Mouse (Mus musculus): ENCODE measurements around the gene Gm45021. TPM values are rescaled to one million over a fixed set of nuclear protein-coding genes. Genes with fewer than 3 reads are reported as not detected.

The Gm45021 gene
- total RNA-seq (2018; cell fraction: chromatin; rRNA removed), result not detected
- not detected for total RNA-seq (2018; cell fraction: cytosol; rRNA removed)
- not detected for total RNA-seq (2018; cell fraction: nucleus; rRNA removed)
- polyA plus RNA-seq (2018), result not detected in 3 replicates

DNA sequence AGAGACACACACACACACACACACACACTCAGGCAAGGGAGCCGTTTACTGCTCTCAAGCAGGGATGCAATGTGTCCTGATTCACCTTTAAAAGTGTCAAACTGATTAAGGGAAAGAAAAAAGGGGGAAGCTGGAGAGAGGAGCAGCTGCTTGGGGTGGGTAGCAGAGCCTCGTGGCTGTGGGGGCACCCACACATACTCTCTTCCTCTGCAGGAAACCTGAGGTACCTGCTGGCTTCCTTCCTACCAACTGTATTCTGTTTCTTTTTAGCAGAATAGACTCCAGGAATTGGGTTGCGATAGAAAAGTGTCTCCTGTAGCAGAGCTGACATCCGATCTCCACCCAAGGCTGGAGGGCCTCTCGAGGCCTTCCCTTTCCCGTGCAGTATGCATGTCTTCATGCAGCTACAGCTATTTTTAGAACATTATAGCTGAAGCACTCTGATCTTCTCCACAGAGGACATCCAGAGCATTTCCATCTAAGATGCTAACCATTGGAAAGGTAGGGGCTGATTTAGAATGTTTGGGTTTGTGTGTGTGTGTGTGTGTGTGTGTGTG is at the start of gene Gm45021:
Gm45021 (plus strand) TSS at position 417 of the 557 bp plus-strand sequence.
- Histone ChIP-seq H3K27ac (no peak within 1 kb of the TSS), H3K4me3 (ENCODE audit: inconsistent target) (no peak within 1 kb of the TSS), H3K36me3 (ENCODE audit: inconsistent target) (no peaks in the 10 kb centered on the region), H3K79me2 (ENCODE audit: inconsistent target) (peaks cover 2% of the 10 kb centered on the region; the same call in 1 of the 2 replicates)
- WGBS (ENCODE audit: missing documents), result 17% methylated on average over 6 of the region's 6 CpGs

DNA sequence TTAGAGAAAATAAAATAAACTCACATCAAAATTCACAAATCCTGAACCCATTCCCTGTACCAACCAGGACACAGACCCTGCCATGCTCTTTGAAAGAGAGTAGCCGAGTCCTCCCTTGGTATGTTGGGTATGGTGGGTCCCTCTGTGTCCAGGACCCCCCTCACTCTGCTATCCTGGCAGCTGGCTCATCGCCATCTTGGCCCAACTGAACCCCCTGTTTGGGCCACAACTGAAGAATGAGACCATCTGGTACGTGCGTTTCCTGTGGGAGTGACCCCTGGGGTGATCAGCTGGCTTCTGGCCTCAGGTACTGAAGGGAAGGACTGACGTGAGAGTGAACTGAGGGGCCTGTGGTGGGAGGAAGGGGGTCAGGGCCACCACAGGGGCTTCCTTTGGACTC is 49.5 kb upstream of the Gm45021 start:
- H3K79me2 ChIP-seq (ENCODE audit: inconsistent target), result no peaks in the 10 kb centered on the region
- no peak overlapping the region for H3K27ac ChIP-seq
- no peak overlapping the region for H3K4me3 ChIP-seq (ENCODE audit: inconsistent target)
- H3K36me3 ChIP-seq (ENCODE audit: inconsistent target), result no peaks in the 10 kb centered on the region
- WGBS (ENCODE audit: missing documents), result 81% methylated on average over 5 of the region's 5 CpGs

DNA sequence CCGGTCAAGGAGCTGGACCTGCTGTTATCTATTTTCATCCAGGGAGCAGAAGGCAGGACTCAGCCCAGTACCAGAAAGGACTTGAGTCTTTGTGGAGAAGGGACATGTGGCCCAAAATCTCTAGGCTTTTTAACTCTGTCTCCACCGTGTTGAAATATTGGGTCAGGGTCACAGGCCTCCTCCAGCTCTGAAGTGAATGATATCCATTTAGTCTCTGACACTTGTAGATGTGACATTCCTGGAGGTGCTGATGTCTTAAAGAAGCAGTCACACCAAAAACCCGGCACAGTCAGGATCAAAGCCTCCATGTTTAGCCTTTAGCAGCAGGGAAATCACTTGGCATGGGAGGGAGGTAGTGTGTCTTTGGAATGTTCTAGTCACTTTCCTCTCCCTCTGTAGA is 48.7 kb upstream of the Gm45021 start:
- Histone ChIP-seq H3K79me2 (ENCODE audit: inconsistent target) (no peaks in the 10 kb centered on the region), H3K4me3 (ENCODE audit: inconsistent target) (no peak overlapping the region), H3K27ac (no peak overlapping the region), H3K36me3 (ENCODE audit: inconsistent target) (no peaks in the 10 kb centered on the region)
- WGBS (ENCODE audit: missing documents), result 82% methylated on average over 3 of the region's 3 CpGs

DNA sequence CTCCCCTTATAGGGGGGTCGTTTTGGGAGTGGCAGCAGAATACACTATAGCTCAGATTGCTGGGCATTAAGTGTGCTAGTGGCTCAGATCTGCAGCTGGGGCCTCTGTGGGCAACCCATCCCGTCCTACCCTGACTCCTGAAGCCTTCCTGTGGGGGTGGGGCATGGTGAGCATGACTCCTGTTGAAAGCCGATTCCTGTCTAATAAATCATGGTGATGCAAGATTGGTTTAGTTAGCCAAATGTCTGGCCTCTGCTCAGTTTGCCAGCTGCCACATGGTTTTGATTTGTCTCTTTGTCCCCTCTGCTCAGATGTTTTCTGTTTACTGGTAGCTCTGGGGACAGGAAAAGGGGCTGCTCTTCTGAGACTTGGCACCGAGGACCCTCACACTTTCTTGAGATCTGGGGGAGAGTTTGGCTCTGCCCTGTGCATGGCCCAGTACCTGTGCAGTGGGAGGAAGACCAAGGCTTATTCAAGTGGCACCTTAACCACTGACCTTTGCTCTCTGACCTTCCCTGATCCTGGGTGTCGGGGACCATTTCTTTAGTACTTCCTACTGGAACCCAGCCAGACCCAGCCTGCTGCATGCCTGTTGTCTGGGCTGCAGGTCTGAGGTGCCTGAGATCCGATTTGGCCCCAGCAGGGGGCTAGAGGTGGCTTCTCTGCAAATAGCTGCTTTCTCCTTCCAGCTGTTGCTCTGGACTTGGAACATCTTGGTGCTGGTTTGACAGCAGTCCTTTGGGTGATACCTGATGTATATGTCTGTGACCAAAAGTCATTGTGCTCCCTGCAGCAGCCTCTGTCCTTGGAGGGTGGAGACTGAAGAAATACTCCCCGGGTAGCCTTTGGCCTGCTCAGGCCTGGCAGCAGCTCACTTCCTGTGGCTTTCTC is 47.6 kb upstream of the Gm45021 start:
- H3K36me3 ChIP-seq (ENCODE audit: inconsistent target), result no peaks in the 10 kb centered on the region
- no peak overlapping the region for H3K4me3 ChIP-seq (ENCODE audit: inconsistent target)
- no peak overlapping the region for H3K27ac ChIP-seq
- H3K79me2 ChIP-seq (ENCODE audit: inconsistent target), result no peaks in the 10 kb centered on the region
- WGBS (ENCODE audit: missing documents), result 17% methylated on average over 7 of the region's 7 CpGs

DNA sequence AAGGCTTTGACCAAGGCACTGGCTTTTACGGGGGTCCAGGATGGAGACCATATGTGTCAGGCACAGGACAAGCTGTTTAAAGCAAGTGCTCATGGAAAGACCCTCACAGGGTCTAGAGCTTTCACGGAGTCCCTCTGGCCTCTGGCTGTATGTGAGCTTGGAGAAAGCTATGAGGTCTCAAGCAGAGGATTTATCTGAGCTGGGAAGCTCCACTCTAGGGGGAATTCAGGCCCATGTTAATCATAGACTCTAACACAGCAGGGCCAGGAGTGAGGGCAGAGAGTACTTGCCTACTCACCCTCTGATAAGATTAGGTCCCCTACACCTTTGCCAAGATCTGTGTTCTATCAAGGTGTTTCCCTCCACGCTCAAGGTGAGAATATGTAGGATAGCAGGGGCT is 46.8 kb upstream of the Gm45021 start:
- H3K36me3 ChIP-seq (ENCODE audit: inconsistent target), result no peaks in the 10 kb centered on the region
- 90% methylated on average over 3 of the region's 3 CpGs for WGBS (ENCODE audit: missing documents)
- H3K4me3 ChIP-seq (ENCODE audit: inconsistent target), result no peak overlapping the region
- no peaks in the 10 kb centered on the region for H3K79me2 ChIP-seq (ENCODE audit: inconsistent target)
- H3K27ac ChIP-seq, result no peak overlapping the region

DNA sequence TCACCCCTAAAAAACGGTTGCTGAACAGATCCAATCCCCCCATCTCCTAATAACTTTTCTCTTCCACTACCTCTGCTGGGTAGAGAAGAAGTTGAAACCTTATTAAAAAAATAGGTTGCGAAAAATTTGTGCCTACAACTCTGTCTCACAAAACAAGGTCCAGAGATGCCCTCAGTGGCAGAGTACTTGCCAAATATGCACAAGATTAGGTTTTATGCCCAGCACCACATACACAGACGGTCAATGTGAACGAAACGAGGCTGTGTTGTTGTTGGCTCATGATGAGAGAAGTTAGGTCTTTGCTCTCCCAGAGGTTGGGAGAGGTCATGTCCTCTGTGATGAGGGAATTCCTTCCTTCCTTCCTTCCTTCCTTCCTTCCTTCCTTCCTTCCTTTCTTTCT is 44.2 kb upstream of the Gm45021 start:
- 92% methylated on average over 5 of the region's 5 CpGs for WGBS (ENCODE audit: missing documents)
- Histone ChIP-seq H3K79me2 (ENCODE audit: inconsistent target) (no peaks in the 10 kb centered on the region), H3K4me3 (ENCODE audit: inconsistent target) (no peak overlapping the region), H3K36me3 (ENCODE audit: inconsistent target) (no peaks in the 10 kb centered on the region), H3K27ac (no peak overlapping the region)

DNA sequence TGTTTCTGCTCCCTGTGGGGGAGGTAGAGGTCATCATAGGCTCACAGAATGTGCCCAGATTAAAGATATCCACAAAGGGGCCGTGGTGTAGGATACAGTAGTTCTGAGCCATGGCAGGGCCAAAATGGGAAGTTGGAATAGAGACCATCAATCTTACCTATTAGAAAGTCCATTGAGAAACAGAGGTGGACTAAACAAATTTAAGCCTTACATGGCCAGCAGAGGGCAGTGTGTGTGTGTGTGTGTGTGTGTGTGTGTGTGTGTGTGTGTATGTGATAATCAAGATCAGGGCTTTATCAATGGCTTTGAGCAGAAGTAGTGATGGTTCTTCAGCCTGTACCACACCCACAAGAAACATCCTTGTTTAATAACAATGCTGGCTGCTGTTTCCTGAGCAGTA is 43.1 kb upstream of the Gm45021 start:
- 0% methylated on average over 1 of the region's 1 CpGs for WGBS (ENCODE audit: missing documents)
- no peak overlapping the region for H3K27ac ChIP-seq
- no peaks in the 10 kb centered on the region for H3K79me2 ChIP-seq (ENCODE audit: inconsistent target)
- no peak overlapping the region for H3K4me3 ChIP-seq (ENCODE audit: inconsistent target)
- no peaks in the 10 kb centered on the region for H3K36me3 ChIP-seq (ENCODE audit: inconsistent target)

DNA sequence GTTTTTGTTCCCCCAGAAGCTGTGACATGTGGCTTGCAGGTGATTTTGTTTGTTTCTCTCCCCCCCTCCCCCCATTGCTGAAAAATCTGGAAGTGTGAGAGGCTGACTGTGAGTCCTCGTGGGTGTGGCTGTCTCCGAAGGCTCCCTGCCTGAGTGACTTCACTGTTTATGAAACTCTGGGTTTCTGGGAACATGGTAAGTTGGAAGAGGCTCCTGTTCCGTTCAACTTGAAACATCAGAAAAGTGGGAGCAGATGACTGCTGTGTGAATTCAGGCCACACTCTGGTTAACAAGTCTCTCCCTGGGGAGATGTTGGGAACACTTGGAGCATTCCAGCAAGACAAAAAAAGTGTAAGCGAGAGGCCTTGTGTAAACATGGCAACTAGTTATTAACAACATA is 42.6 kb upstream of the Gm45021 start:
- Histone ChIP-seq H3K36me3 (ENCODE audit: inconsistent target) (no peaks in the 10 kb centered on the region), H3K79me2 (ENCODE audit: inconsistent target) (no peaks in the 10 kb centered on the region), H3K4me3 (ENCODE audit: inconsistent target) (no peak overlapping the region), H3K27ac (no peak overlapping the region)
- 81% methylated on average over 4 of the region's 4 CpGs for WGBS (ENCODE audit: missing documents)

DNA sequence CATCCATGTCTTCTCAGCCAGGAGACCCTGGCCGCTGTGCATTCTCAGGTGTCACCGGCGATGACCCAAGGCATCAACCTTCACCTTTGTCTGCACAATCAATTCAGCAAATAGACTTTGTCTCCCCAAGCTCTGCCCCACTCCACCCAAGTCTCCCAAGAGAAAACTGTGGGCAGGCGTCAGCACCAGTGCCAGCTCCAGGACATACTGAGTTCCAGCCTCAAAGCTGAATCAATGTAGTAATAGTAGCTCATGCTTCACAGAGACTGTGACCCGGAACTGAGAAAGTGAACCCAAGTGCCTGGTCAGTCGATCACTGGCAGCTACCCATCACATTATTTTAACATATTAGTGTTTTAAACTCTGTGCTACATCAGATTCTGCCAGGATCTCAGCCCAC is 41.1 kb upstream of the Gm45021 start:
- H3K79me2 ChIP-seq (ENCODE audit: inconsistent target), result no peaks in the 10 kb centered on the region
- 84% methylated on average over 6 of the region's 6 CpGs for WGBS (ENCODE audit: missing documents)
- no peak overlapping the region for H3K4me3 ChIP-seq (ENCODE audit: inconsistent target)
- H3K36me3 ChIP-seq (ENCODE audit: inconsistent target), result no peaks in the 10 kb centered on the region
- no peak overlapping the region for H3K27ac ChIP-seq

DNA sequence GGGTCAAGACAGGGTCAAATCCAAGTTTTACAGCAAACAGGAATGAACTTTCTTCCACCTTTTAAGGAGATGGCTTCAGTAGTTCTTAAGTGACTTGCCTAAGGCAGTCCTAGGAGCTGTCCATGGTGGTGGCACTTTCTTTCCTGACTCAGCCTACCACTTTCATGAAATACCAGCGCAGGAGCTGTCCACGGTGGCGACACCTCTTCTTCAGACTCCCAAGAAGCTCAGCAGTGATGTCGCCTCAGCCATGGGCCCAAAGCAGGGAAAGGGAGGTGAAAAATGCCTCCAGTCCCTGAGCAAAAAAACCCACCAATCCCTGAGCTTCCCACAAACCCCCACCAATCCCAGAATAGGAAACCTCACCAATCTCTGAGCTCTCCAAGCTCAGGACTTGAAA is 36.5 kb upstream of the Gm45021 start:
- Histone ChIP-seq H3K36me3 (ENCODE audit: inconsistent target) (no peaks in the 10 kb centered on the region), H3K79me2 (ENCODE audit: inconsistent target) (no peaks in the 10 kb centered on the region), H3K27ac (no peak overlapping the region), H3K4me3 (ENCODE audit: inconsistent target) (no peak overlapping the region)
- 89% methylated on average over 4 of the region's 4 CpGs for WGBS (ENCODE audit: missing documents)

DNA sequence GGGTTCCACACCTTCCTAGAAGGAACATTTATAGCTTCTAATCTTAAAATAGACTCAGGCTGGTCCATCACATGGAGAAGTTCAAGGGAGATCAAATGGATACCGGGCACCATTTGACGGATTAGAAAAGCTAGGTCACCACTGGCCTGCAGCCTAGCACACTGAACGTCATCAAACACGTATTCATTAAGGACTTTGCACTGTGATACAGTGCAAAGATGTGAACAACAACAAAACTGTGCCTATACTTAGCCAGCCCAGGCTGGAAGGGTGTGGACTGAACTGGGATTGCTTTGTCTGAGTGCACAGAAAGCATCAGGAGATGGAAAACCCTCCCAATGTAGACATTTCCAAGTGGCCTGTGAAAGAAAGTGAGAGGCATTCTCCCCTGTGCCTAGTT is 35.6 kb upstream of the Gm45021 start:
- Histone ChIP-seq H3K79me2 (ENCODE audit: inconsistent target) (no peaks in the 10 kb centered on the region), H3K27ac (no peak overlapping the region), H3K4me3 (ENCODE audit: inconsistent target) (no peak overlapping the region), H3K36me3 (ENCODE audit: inconsistent target) (no peaks in the 10 kb centered on the region)
- 96% methylated on average over 4 of the region's 4 CpGs for WGBS (ENCODE audit: missing documents)

DNA sequence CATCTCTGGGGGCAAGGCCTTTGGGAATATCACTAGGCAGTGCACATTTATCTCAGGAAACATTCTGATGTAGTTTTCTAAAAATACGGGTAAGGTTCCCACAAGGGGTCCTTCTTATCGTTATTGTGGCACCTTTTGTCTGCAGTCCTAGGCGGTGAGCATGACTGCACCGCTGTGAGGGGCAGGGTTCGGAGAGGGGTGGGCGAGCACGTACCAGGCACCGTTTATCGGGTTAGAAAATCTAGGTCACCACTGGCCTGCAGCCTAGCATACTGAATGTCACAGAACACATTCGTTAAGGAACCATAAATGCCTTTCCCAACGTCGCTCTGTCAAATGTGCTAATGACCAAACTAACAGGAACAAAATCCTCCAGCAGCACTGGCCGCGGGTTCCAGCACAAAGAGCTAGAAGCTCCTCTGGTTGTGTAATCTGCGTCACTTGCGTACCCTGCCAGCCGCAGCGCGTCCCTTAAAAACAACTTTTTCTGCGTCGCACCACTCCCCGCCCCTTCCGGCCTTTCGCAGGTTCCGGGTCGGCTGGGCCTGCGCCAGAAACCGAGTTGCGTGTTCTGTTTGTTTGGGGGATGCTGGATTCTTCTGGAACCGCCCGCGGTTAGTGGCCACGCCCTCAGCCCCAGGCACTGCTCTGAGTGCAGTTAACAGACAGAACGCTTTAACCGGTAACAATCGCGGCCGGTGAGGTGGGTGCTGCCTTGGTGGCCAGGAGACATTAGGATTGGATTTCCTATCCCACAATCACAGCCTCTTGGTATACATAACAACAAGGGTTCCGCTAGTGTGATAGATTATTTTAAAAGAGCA is 34.9 kb upstream of the Gm45021 start, which contains the start of gene Lrrc61:
Lrrc61 (plus strand) TSS at position 517 of the 824 bp plus-strand sequence.
- H3K79me2 ChIP-seq (ENCODE audit: inconsistent target), result no peaks in the 10 kb centered on the region
- peak within 1 kb of the TSS; percentile 84 for H3K27ac ChIP-seq
- no peaks in the 10 kb centered on the region for H3K36me3 ChIP-seq (ENCODE audit: inconsistent target)
- 1% methylated on average over 39 of the region's 39 CpGs for whole genome bisulfite sequencing (ENCODE audit: missing documents)
- H3K4me3 ChIP-seq (ENCODE audit: inconsistent target), result peak within 1 kb of the TSS; percentile 56

DNA sequence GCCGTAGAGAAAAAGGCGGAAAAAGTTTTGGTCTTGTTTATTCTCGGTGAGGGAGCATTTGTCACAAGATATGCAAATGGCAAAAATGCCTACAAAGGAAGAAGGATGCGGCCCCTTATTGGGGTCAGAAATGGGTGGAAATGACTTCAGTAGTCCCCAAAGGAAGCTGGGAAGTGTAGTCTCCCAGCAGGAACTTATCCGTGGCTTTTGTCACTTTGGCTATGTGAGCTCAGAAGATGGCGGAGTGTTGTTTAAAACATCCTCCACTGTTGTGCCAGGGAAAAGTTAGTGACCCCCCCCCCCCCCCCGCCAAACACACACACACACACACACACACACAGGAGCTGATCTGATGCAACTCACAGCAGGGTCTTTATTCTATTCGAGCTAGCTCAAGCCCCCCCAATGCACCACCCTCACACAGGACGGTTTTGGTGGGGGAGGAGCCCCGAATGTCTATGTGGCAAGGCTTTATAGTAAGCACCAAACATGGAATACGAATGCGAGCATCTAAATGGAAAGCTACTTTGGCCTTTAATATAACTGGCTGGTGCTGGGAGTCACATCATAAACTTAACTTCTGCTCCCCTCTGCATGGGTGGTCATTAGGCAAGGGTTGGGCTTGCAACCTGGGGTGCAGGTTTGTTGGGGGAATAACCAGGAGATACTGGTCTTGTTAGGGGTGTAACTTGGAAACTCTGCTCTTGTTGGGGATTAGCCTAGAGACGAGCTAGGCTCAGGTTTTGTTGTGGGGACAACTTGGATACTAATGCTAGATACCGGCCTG is 34.1 kb upstream of the Gm45021 start:
- Histone ChIP-seq H3K4me3 (ENCODE audit: inconsistent target) (peak overlapping the region; percentile 56), H3K79me2 (ENCODE audit: inconsistent target) (no peaks in the 10 kb centered on the region), H3K36me3 (ENCODE audit: inconsistent target) (no peaks in the 10 kb centered on the region), H3K27ac (peak overlapping the region; percentile 84)
- 33% methylated on average over 13 of the region's 14 CpGs for WGBS (ENCODE audit: missing documents)

DNA sequence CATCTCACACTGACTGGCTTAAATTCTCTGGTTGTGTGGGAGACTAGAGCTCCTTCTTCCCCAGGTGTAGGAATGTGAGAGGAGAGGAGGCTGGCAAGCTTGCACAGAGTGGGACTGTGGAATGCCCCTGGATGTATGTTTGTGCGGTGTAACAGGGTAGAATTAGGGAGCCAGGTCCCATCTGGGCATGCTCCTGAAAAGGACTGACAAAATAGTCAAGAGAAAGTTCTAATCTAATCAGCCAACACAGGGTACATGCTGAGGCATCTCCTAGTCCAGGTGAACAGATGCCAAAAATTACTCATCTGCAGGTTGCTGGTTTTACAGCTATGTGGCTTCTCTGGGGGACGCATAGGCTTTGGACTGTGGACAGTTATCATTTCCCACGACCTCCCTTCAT is 33.5 kb upstream of the Gm45021 start:
- Histone ChIP-seq H3K36me3 (ENCODE audit: inconsistent target) (no peaks in the 10 kb centered on the region), H3K79me2 (ENCODE audit: inconsistent target) (no peaks in the 10 kb centered on the region), H3K4me3 (ENCODE audit: inconsistent target) (no peak overlapping the region), H3K27ac (no peak overlapping the region)
- WGBS (ENCODE audit: missing documents), result 93% methylated on average over 3 of the region's 3 CpGs

All from macrophage (primary cell).